Mouse (Mus musculus) heart, embryonic 10.5 days (tissue): ENCODE measurements around the gene Tldc1. TPM values are rescaled to one million over a fixed set of nuclear protein-coding genes. Genes with fewer than 3 reads are reported as not detected.
A peak's percentile ranks its signal among the peaks of the same experiment; 100 is the strongest.

Source experiments
- DNase-seq: peaks from one replicate; pipeline ENCODE4 v3.0.0-alpha.2; 2017; ENCODE audit warnings: low spot score
- H3K27ac ChIP-seq: fragments of 300-500 bp; sonication (generic); 2 replicates; pipeline ENCODE4 v1.5.1; 2016; ENCODE audit warnings: mild to moderate bottlenecking
- H3K27me3 ChIP-seq: fragments of 300-500 bp; sonication (generic); 2 replicates; pipeline ENCODE4 v1.6.1; 2016; ENCODE audit warnings: mild to moderate bottlenecking; ENCODE audit not compliant: poor library complexity, insufficient read depth, severe bottlenecking
- H3K36me3 ChIP-seq: fragments of 300-500 bp; sonication (generic); 2 replicates; pipeline ENCODE4 v1.6.1; 2016; ENCODE audit warnings: mild to moderate bottlenecking, moderate library complexity
- H3K4me1 ChIP-seq: fragments of 300-500 bp; sonication (generic); 2 replicates; pipeline ENCODE4 v1.6.1; 2016; ENCODE audit warnings: mild to moderate bottlenecking
- H3K4me3 ChIP-seq: fragments of 300-500 bp; sonication (generic); 2 replicates; pipeline ENCODE4 v1.5.1; 2016; ENCODE audit warnings: mild to moderate bottlenecking, moderate library complexity
- H3K9me3 ChIP-seq: fragments of 300-500 bp; sonication (generic); 2 replicates; pipeline ENCODE4 v1.6.1; 2016; ENCODE audit warnings: mild to moderate bottlenecking, moderate library complexity
- WGBS: fragments of 180-500 bp; shearing (Covaris S2); methylation state at CpG from one replicate; pipeline ENCODE4 v1.1.7; 2016; 5-methylcytosine and 5-hydroxymethylcytosine counted together
- polyA plus RNA-seq: library from polyadenylated mRNA; unstranded; fragments of >200 nt; fragmentation: Nextera tagmentation; extraction: Ambion mirVana; gene quantifications from 2 replicates; pipeline ENCODE4 v1.2.1, GENCODE M21; 2016

Tldc1 gene
- polyA plus RNA-seq, 1 experiment from 2014 or later, result 14.5 TPM

GRCm38 (mm10) chr8:119780402-119781049 is 2.3 kb upstream of the Tldc1 start:
- peaks cover 44% of the 10 kb centered on the region for H3K4me1 ChIP-seq
- no peak overlapping the region for H3K4me3 ChIP-seq
- no peak overlapping the region for H3K27ac ChIP-seq
- H3K27me3 ChIP-seq, result peaks cover 28% of the 10 kb centered on the region
- no peaks in the 10 kb centered on the region for H3K9me3 ChIP-seq
- WGBS, result 74% methylated on average over 9 of the region's 9 CpGs
- no peak for DNase-seq
- no peaks in the 10 kb centered on the region for H3K36me3 ChIP-seq

DNA sequence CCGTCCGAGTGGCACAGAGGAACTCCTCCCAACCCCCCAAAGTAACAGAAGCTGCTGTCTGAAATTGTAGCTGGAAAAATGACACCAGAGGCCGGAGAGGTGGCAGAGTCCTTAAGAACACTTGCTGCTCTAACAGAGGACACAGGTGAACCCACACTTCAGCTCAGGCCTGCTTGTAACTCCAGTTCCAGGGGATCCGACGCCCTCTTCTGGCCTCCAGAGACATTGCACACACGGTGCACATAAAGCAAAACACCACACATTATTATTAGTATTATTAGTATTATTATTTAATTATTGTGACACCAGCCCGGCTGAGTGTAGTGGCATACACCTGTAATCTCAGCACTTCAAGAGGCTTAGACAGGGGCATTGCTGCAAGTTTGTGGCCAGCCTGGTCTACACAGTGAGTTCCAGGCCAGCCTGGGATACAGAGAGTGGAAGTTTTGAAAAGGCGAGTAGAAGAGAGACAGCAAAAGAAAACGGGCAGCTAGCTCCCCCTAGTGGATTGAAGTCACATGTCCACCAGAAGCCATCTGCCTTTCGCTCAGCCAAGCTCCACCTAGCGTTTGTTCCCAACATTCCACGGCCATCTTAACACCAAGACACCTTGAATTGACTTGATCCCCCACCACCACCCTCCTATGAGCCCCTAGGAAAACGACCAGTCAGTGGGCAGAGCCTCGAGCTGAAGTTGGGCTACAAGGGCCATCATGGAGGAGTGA is 959 bp upstream of the Tldc1 start:
- H3K4me3 ChIP-seq, result peak overlapping the region; percentile 69; the same call in 1 of the 2 replicates
- peaks cover 21% of the 10 kb centered on the region for H3K27me3 ChIP-seq
- H3K36me3 ChIP-seq, result no peaks in the 10 kb centered on the region
- WGBS, result 23% methylated on average over 14 of the region's 14 CpGs
- no peaks in the 10 kb centered on the region for H3K9me3 ChIP-seq
- H3K4me1 ChIP-seq, result peaks cover 38% of the 10 kb centered on the region
- H3K27ac ChIP-seq, result peak overlapping the region; percentile 92; the same call in 1 of the 2 replicates
- peak; percentile 88 for DNase-seq

DNA sequence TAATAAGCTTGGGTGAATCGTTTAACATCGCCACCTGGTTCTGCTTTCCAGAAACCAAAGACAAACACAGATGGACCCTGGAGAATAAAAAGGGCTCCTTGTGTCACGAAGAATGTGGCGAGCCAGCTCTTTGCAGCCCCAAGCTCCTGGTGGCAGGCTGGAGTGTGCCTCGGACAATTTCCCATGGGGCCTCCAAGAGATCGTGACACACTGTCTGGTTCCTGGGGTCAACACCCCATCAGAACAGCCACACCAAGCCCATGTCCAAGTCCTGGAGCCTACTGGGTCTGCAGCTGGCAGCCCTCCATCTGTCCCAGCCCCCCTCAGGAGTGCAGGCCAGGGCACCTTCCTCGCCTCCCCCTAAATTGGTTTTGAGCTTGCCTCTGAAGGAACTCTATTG is 451 bp downstream of the Tldc1 start:
- DNase-seq, result no peak
- Histone ChIP-seq H3K27me3 (peaks cover 13% of the 10 kb centered on the region; the same call in 1 of the 2 replicates), H3K36me3 (peaks cover 3% of the 10 kb centered on the region; the same call in 1 of the 2 replicates), H3K4me3 (peak overlapping the region; percentile 69), H3K4me1 (peaks cover 33% of the 10 kb centered on the region), H3K9me3 (no peaks in the 10 kb centered on the region), H3K27ac (peak overlapping the region; percentile 92)
- WGBS, result 27% methylated on average over 7 of the region's 7 CpGs

DNA sequence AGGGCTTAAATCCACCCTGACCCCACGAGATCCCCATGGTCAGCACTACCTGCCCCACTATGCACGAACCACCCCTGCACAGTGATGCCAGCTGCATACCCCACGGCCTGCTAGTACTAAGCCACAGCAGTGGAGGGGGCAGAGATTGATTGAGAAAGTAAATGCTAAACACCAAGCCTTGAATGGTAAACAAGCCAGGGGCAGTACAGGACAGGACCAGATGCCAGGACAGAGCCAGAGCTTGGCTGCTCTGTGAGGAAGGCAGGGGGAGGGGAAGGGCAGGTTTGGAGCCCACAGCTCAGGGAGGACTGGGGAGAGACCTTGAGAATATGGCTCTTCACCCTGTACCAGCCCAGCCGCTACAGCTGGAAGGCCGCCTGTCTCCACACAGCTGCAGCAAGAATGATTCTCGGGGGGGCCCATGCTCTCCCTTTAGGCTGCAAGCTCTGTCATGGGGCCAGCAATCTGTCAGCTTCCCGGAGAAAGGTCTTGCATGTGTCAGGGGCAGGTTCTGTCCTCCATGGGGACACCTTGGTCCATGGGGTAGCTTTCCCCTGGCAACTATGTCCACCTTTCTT is 1.5 kb downstream of the Tldc1 start:
- peak overlapping the region; percentile 92; the same call in 1 of the 2 replicates for H3K27ac ChIP-seq
- H3K9me3 ChIP-seq, result no peaks in the 10 kb centered on the region
- DNase-seq, result no peak
- H3K27me3 ChIP-seq, result peaks cover 13% of the 10 kb centered on the region; the same call in 1 of the 2 replicates
- no peak overlapping the region; the same call in 1 of the 2 replicates for H3K4me3 ChIP-seq
- H3K4me1 ChIP-seq, result peaks cover 33% of the 10 kb centered on the region
- peaks cover 7% of the 10 kb centered on the region; the same call in 1 of the 2 replicates for H3K36me3 ChIP-seq
- WGBS, result 81% methylated on average over 7 of the region's 7 CpGs

GRCm38 (mm10) chr8:119765761-119766444 is 12.3 kb downstream of the Tldc1 start:
- WGBS, result 68% methylated on average over 22 of the region's 22 CpGs

GRCm38 (mm10) chr8:119765311-119765710 is 12.9 kb downstream of the Tldc1 start:
- WGBS, result 83% methylated on average over 10 of the region's 10 CpGs
- peaks cover 17% of the 10 kb centered on the region for H3K4me1 ChIP-seq
- no peak overlapping the region for H3K27ac ChIP-seq
- H3K36me3 ChIP-seq, result peaks cover 64% of the 10 kb centered on the region
- 0 out of 2 replicates have a peak, but pooled peaks cover 5% of the 10 kb centered on the region for H3K27me3 ChIP-seq
- H3K9me3 ChIP-seq, result no peaks in the 10 kb centered on the region
- H3K4me3 ChIP-seq, result no peak overlapping the region
- no peak for DNase-seq

More at GRCm38 (mm10) chr8:119765761-119766444, 12.3 kb downstream of the Tldc1 start:
- H3K27me3 ChIP-seq, result 0 out of 2 replicates have a peak, but pooled peaks cover 5% of the 10 kb centered on the region
- H3K9me3 ChIP-seq, result no peaks in the 10 kb centered on the region
- H3K4me3 ChIP-seq, result no peak overlapping the region
- DNase-seq, result no peak
- H3K27ac ChIP-seq, result peak overlapping the region; percentile 62; the same call in 1 of the 2 replicates
- peaks cover 63% of the 10 kb centered on the region for H3K36me3 ChIP-seq
- peaks cover 17% of the 10 kb centered on the region for H3K4me1 ChIP-seq

GRCm38 (mm10) chr8:119762226-119763220 is 15.7 kb downstream of the Tldc1 start:
- DNase-seq, result no peak
- 0 out of 2 replicates have a peak, but pooled peaks cover 5% of the 10 kb centered on the region for H3K27me3 ChIP-seq
- no peak overlapping the region for H3K27ac ChIP-seq
- H3K4me3 ChIP-seq, result no peak overlapping the region
- no peaks in the 10 kb centered on the region for H3K9me3 ChIP-seq
- peaks cover 60% of the 10 kb centered on the region for H3K36me3 ChIP-seq
- WGBS, result 83% methylated on average over 21 of the region's 21 CpGs
- peaks cover 17% of the 10 kb centered on the region for H3K4me1 ChIP-seq

DNA sequence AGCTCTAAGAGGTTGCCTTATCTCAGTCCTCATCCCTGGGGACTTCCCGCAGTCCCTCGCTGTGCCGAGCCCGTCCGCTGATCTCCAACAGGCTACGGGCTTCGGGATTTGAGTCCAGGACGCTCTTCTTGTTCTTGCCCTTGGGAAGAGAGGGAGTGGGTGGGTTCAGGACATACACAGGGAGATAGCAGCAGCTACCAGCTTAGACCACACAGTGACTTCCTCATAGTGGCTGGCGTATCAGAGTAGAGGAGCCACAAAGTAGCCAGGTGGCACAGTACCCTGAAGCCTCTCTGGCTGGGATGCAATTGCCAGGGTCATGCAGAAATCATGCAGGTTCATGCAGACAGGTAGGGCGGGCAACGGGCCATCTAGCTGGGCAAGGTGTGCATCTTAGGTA is 16.5 kb downstream of the Tldc1 start:
- WGBS, result 73% methylated on average over 11 of the region's 11 CpGs
- peaks cover 23% of the 10 kb centered on the region for H3K4me1 ChIP-seq
- DNase-seq, result no peak
- H3K9me3 ChIP-seq, result no peaks in the 10 kb centered on the region
- peaks cover 52% of the 10 kb centered on the region for H3K36me3 ChIP-seq
- no peak overlapping the region for H3K27ac ChIP-seq
- no peak overlapping the region for H3K4me3 ChIP-seq
- 0 out of 2 replicates have a peak, but pooled peaks cover 5% of the 10 kb centered on the region for H3K27me3 ChIP-seq

GRCm38 (mm10) chr8:119756538-119756937 is 21.7 kb downstream of the Tldc1 start:
- DNase-seq, result no peak
- WGBS, result 55% methylated on average over 5 of the region's 5 CpGs
- peaks cover 20% of the 10 kb centered on the region for H3K4me1 ChIP-seq

GRCm38 (mm10) chr8:119756147-119756461 is 22.1 kb downstream of the Tldc1 start:
- WGBS, result 54% methylated on average over 2 of the region's 2 CpGs
- Histone ChIP-seq H3K36me3 (peaks cover 7% of the 10 kb centered on the region; the same call in 1 of the 2 replicates), H3K4me3 (peak overlapping the region; percentile 54; the same call in 1 of the 2 replicates), H3K27me3 (peaks cover 32% of the 10 kb centered on the region), H3K9me3 (no peaks in the 10 kb centered on the region), H3K27ac (peak overlapping the region; percentile 74), H3K4me1 (peaks cover 20% of the 10 kb centered on the region)
- no peak for DNase-seq

More at GRCm38 (mm10) chr8:119756538-119756937, 21.7 kb downstream of the Tldc1 start:
- H3K4me3 ChIP-seq, result no peak overlapping the region
- peaks cover 11% of the 10 kb centered on the region for H3K36me3 ChIP-seq
- peak overlapping the region; percentile 74; the same call in 1 of the 2 replicates for H3K27ac ChIP-seq
- no peaks in the 10 kb centered on the region for H3K9me3 ChIP-seq
- H3K27me3 ChIP-seq, result peaks cover 30% of the 10 kb centered on the region

DNA sequence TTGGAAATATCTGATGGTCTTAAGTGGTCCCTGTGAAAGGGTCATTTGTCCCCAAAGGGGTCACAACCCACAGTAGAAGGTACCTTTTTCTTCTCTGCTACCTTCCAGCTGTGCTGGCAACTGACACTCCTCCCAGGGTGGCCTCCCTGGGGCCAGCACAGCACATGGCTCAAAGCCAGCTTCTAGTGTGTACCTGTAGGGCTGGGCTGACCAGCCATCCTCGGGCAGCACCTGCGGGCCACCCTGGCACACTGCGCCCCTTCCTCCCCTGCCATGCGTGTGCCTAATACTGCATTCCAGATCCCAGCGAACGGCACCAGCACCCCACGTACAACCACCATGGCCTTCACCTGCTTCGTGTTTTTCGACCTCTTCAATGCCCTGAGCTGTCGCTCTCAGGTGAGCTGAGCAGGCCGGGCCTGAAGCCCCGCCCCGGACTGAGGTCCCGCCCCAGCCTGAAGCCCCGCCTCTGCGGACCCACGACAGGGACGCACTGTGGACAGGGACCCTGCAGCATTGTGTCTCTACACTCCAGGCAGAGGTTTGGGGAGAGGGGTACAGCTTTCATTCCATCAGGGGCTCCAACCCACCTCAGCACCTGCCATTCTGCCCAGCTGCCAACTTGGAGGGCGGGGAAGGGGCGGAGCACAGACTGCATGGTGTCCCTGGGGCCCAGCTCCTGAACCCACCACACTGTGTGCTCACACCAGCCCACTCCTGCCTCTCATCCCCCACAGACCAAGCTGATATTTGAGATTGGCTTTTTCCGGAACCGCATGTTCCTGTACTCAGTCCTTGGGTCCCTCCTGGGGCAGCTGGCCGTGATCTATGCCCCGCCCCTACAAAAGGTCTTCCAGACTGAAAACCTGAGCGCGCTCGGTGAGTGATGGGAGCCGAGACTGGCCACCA is 22.7 kb downstream of the Tldc1 start:
- Histone ChIP-seq H3K4me3 (peak overlapping the region; percentile 54), H3K27me3 (peaks cover 35% of the 10 kb centered on the region), H3K36me3 (peaks cover 5% of the 10 kb centered on the region; the same call in 1 of the 2 replicates), H3K4me1 (peaks cover 20% of the 10 kb centered on the region), H3K27ac (peak overlapping the region; percentile 74), H3K9me3 (no peaks in the 10 kb centered on the region)
- WGBS, result 20% methylated on average over 28 of the region's 28 CpGs
- DNase-seq, result no peak
